Mouse (Mus musculus) G1E (cell line): Measurements from ENCODE around the gene Ccdc124.

Experiments used
- CTCF ChIP-seq: IDR thresholded peaks from 2 replicates; pipeline ENCODE4 v1.5.1; 2012; ENCODE audit warnings: low read depth, low read length, inconsistent platforms, mixed read lengths
- GATA1 ChIP-seq: IDR thresholded peaks from 2 replicates; pipeline ENCODE4 v1.6.1; 2012; ENCODE audit warnings: borderline replicate concordance, low read length, inconsistent platforms, mixed read lengths
- TAL1 ChIP-seq: conservative IDR thresholded peaks from 2 replicates; pipeline ENCODE4 v1.6.1; 2012; ENCODE audit warnings: low read depth, low read length, inconsistent platforms, mixed read lengths

GRCm38 (mm10) chr8:70856541-70857197 is 17.1 kb downstream of the Ccdc124 start:
- TF ChIP-seq CTCF = no peak
- no peak for TF ChIP-seq TAL1
- TF ChIP-seq GATA1 = no peak
